Mouse (Mus musculus) forebrain, embryonic 11.5 days (tissue): Measurements from ENCODE around the gene Gm45716. TPM values are rescaled to one million over a fixed set of nuclear protein-coding genes. Genes with fewer than 3 reads are reported as not detected.

Experiments
- ATAC-seq: fragments of 200-750 bp; cut with Nextera tagmentation; replicated peaks from 2 replicates; pipeline ENCODE4 v1.8.0; 2017; ENCODE audit warnings: moderate TSS enrichment; ENCODE audit not compliant: low FRiP score
- DNase-seq: peaks from one replicate; pipeline ENCODE4 v3.0.0-alpha.2; 2017; ENCODE audit warnings: low spot score
- H3K27ac ChIP-seq: fragments of 300-500 bp; sonication (generic); 2 replicates; pipeline ENCODE4 v1.5.1; 2014; ENCODE audit warnings: low read depth, low read length
- H3K27me3 ChIP-seq: fragments of 300-500 bp; sonication (generic); 2 replicates; pipeline ENCODE4 v1.6.1; 2014; ENCODE audit warnings: mild to moderate bottlenecking, low read length, mixed read lengths; ENCODE audit not compliant: control insufficient read depth, insufficient read depth
- H3K36me3 ChIP-seq: fragments of 300-500 bp; sonication (generic); 2 replicates; pipeline ENCODE4 v1.6.1; 2014; ENCODE audit warnings: mild to moderate bottlenecking, low read length, moderate library complexity, mixed read lengths; ENCODE audit not compliant: control insufficient read depth, insufficient read depth
- H3K4me1 ChIP-seq: fragments of 300-500 bp; sonication (generic); replicated peaks from 2 replicates; pipeline ENCODE4 v1.6.1; 2014; ENCODE audit warnings: low read length, mixed read lengths; ENCODE audit not compliant: control insufficient read depth, insufficient read depth
- H3K4me2 ChIP-seq: fragments of 300-500 bp; sonication (generic); 2 replicates; pipeline ENCODE4 v1.6.1; 2014; ENCODE audit warnings: low read depth, mild to moderate bottlenecking, low read length, moderate library complexity, mixed read lengths; ENCODE audit not compliant: severe bottlenecking
- H3K4me3 ChIP-seq: fragments of 300-500 bp; sonication (generic); 2 replicates; pipeline ENCODE4 v1.5.1; 2014; ENCODE audit warnings: low read depth, low read length
- H3K9ac ChIP-seq: fragments of 300-500 bp; sonication (generic); 2 replicates; pipeline ENCODE4 v1.6.1; 2014; ENCODE audit warnings: low read length
- H3K9me3 ChIP-seq: fragments of 300-500 bp; sonication (generic); 2 replicates; pipeline ENCODE4 v1.6.1; 2016; ENCODE audit warnings: low read length, mixed read lengths; ENCODE audit not compliant: control insufficient read depth
- WGBS: fragments of 180-500 bp; shearing (Covaris S2); extraction: QIAGEN DNeasy Blood & Tissue Kit; methylation state at CpG from one replicate; pipeline ENCODE4 v1.1.7; 2014; 5-methylcytosine and 5-hydroxymethylcytosine counted together
- polyA plus RNA-seq: library from polyadenylated mRNA; unstranded; fragments of >200 nt; fragmentation: Nextera tagmentation; extraction: Ambion mirVana; gene quantifications from 2 replicates; pipeline ENCODE4 v1.2.1, GENCODE M21; 2014

The Gm45716 gene
- polyA plus RNA-seq, 1 experiment from 2014 or later: 19.3 TPM

- no peaks in the 10 kb centered on the region for H3K36me3 ChIP-seq
- no peaks in the 10 kb centered on the region for H3K9me3 ChIP-seq
- no peak overlapping the region for H3K4me3 ChIP-seq
- H3K4me2 ChIP-seq: no peak overlapping the region
- no peaks in the 10 kb centered on the region for H3K4me1 ChIP-seq
- H3K9ac ChIP-seq: no peak overlapping the region
- ATAC-seq: no peak
- 83% methylated on average over 4 of the region's 4 CpGs for WGBS
- H3K27ac ChIP-seq: no peak overlapping the region
- H3K27me3 ChIP-seq: no peaks in the 10 kb centered on the region
- no peak for DNase-seq
These were observed 97.1 kb downstream of the Gm45716 start for GRCm38 (mm10) chr11:90284623-90285022.

GRCm38 (mm10) chr11:90286550-90287154, 99.2 kb downstream of the Gm45716 start:
- no peak overlapping the region for H3K27ac ChIP-seq
- WGBS: 94% methylated on average over 6 of the region's 6 CpGs
- no peaks in the 10 kb centered on the region for H3K4me1 ChIP-seq
- no peak overlapping the region for H3K4me3 ChIP-seq
- ATAC-seq (no peak), DNase-seq (no peak)
- H3K9ac ChIP-seq: no peak overlapping the region
- H3K9me3 ChIP-seq: no peaks in the 10 kb centered on the region
- no peak overlapping the region for H3K4me2 ChIP-seq
- H3K36me3 ChIP-seq: no peaks in the 10 kb centered on the region
- H3K27me3 ChIP-seq: no peaks in the 10 kb centered on the region

GRCm38 (mm10) chr11:90291156-90291555, 103.7 kb downstream of the Gm45716 start:
- ATAC-seq: no peak
- Histone ChIP-seq H3K27ac (no peak overlapping the region), H3K36me3 (no peaks in the 10 kb centered on the region), H3K9ac (no peak overlapping the region), H3K4me1 (no peaks in the 10 kb centered on the region), H3K4me2 (no peak overlapping the region), H3K9me3 (no peaks in the 10 kb centered on the region), H3K4me3 (no peak overlapping the region), H3K27me3 (no peaks in the 10 kb centered on the region)
- WGBS: 77% methylated on average over 4 of the region's 4 CpGs
- no peak for DNase-seq

- no peaks in the 10 kb centered on the region for H3K27me3 ChIP-seq
- H3K4me3 ChIP-seq: no peak overlapping the region
- no peak for DNase-seq
- H3K36me3 ChIP-seq: no peaks in the 10 kb centered on the region
- no peak for ATAC-seq
- H3K27ac ChIP-seq: no peak overlapping the region
- no peak overlapping the region for H3K4me2 ChIP-seq
- H3K9ac ChIP-seq: no peak overlapping the region
- no peaks in the 10 kb centered on the region for H3K4me1 ChIP-seq
- H3K9me3 ChIP-seq: no peaks in the 10 kb centered on the region
These were observed 105.3 kb downstream of the Gm45716 start for GRCm38 (mm10) chr11:90292766-90293165.

GRCm38 (mm10) chr11:90294622-90295021, 107.1 kb downstream of the Gm45716 start:
- WGBS: 95% methylated on average over 2 of the region's 2 CpGs
- H3K27me3 ChIP-seq: no peaks in the 10 kb centered on the region
- no peak overlapping the region for H3K27ac ChIP-seq
- H3K4me3 ChIP-seq: no peak overlapping the region
- no peak for ATAC-seq
- no peaks in the 10 kb centered on the region for H3K9me3 ChIP-seq
- no peaks in the 10 kb centered on the region for H3K4me1 ChIP-seq
- DNase-seq: no peak
- no peak overlapping the region for H3K4me2 ChIP-seq
- H3K9ac ChIP-seq: no peak overlapping the region
- H3K36me3 ChIP-seq: no peaks in the 10 kb centered on the region

Other genes with a start within 250 kb of the Gm45716 start
- 9.2 and 10.2 TPM in 2 replicates for gene Pctp, start 184.8 kb upstream of the Gm45716 start, polyA plus RNA-seq
- 4.7 and 5.8 TPM in 2 replicates for gene Tmem100, start 157.3 kb upstream of the Gm45716 start, polyA plus RNA-seq
- 41.3 and 42.7 TPM in 2 replicates for gene Mmd, start 61.8 kb downstream of the Gm45716 start, polyA plus RNA-seq
- 1.2 and 2.2 TPM in 2 replicates for gene Hlf, start 203.2 kb downstream of the Gm45716 start, polyA plus RNA-seq